Mouse (Mus musculus): ENCODE measurements around the gene Slc24a3. TPM values are rescaled to one million over a fixed set of nuclear protein-coding genes. Genes with fewer than 3 reads are reported as not detected.

Gene Slc24a3
- total and polyA plus RNA-seq, 3 experiments, result not detected

GRCm38 (mm10) chr2:145610796-145611705 lies 443.5 kb downstream of the Slc24a3 start:
- Histone ChIP-seq H3K79me2 (ENCODE audit: control insufficient read depth, insufficient read depth, low read length, poor library complexity) (no peaks in the 10 kb centered on the region), H3K9ac (ENCODE audit: control insufficient read depth, low read depth, low read length, poor library complexity, severe bottlenecking) (no peak overlapping the region), H3K27me3 (ENCODE audit: control insufficient read depth in 1 of 2, insufficient read depth in 2 of 2, low read length in 2 of 2) (no peaks in the 10 kb centered on the region), H3K9me3 (replicated peaks; ENCODE audit: insufficient read depth, low read length) (no peaks in the 10 kb centered on the region), H3K4me1 (ENCODE audit: control insufficient read depth in 1 of 2, insufficient read depth in 2 of 2, low read length in 2 of 2) (no peaks in the 10 kb centered on the region), H3K27ac (ENCODE audit: control insufficient read depth, low read depth, low read length) (no peak overlapping the region), H3K4me3 (ENCODE audit: control insufficient read depth in 1 of 2, insufficient read depth in 1 of 2, low read depth in 2 of 2, low read length in 2 of 2) (no peak overlapping the region), H3K36me3 (ENCODE audit: control insufficient read depth in 1 of 2, insufficient read depth in 2 of 2, low read length in 2 of 2) (no peaks in the 10 kb centered on the region)
- TF ChIP-seq UBTF (IDR thresholded peaks at IDR 0.05; ENCODE audit: borderline replicate concordance, insufficient read depth, low read depth, low read length) (no peak), MAFK (IDR thresholded peaks at IDR 0.05; ENCODE audit: borderline replicate concordance, low read depth, low read length) (no peak), CTCF (IDR thresholded peaks at IDR 0.05 in 2 of 3, conservative IDR thresholded peaks at IDR 0.05 in 1 of 3; ENCODE audit: control insufficient read depth in 1 of 3, insufficient read depth in 1 of 3, low read depth in 2 of 3, low read length in 3 of 3, poor library complexity in 1 of 3, severe bottlenecking in 1 of 3) (peak; percentile 30 to 48 (median 41); a peak in 5 of 6 replicates)
- DNase-seq (ENCODE audit: low read depth, low spot score), result peak; percentile 3

- no peak overlapping the region for H3K4me3 ChIP-seq (ENCODE audit: control insufficient read depth in 1 of 2, insufficient read depth in 1 of 2, low read depth in 2 of 2, low read length in 2 of 2)
- TF ChIP-seq TBP (IDR thresholded peaks at IDR 0.05; ENCODE audit: low read depth, low read length) (no peak), RAD21 (IDR thresholded peaks at IDR 0.05; ENCODE audit: low read depth, low read length) (no peak), MAX (IDR thresholded peaks at IDR 0.05; ENCODE audit: low read length) (no peak)
- H3K9ac ChIP-seq (ENCODE audit: control insufficient read depth, low read depth, low read length, poor library complexity, severe bottlenecking), result no peak overlapping the region
- H3K4me1 ChIP-seq (ENCODE audit: control insufficient read depth in 1 of 2, insufficient read depth in 2 of 2, low read length in 2 of 2), result no peaks in the 10 kb centered on the region
- DNase-seq (ENCODE audit: low read depth, low spot score), result peak; percentile 3
- no peaks in the 10 kb centered on the region for H3K36me3 ChIP-seq (ENCODE audit: control insufficient read depth in 1 of 2, insufficient read depth in 2 of 2, low read length in 2 of 2)
- no peaks in the 10 kb centered on the region for H3K27me3 ChIP-seq (ENCODE audit: control insufficient read depth in 1 of 2, insufficient read depth in 2 of 2, low read length in 2 of 2)
- no peaks in the 10 kb centered on the region for H3K79me2 ChIP-seq (ENCODE audit: control insufficient read depth, insufficient read depth, low read length, poor library complexity)
- H3K27ac ChIP-seq (ENCODE audit: control insufficient read depth, low read depth, low read length), result no peak overlapping the region
- no peaks in the 10 kb centered on the region for H3K9me3 ChIP-seq (replicated peaks; ENCODE audit: insufficient read depth, low read length)
Measured at GRCm38 (mm10) chr2:145612937-145613336, 445.4 kb downstream of the Slc24a3 start.

- Histone ChIP-seq H3K9me3 (replicated peaks; ENCODE audit: insufficient read depth, low read length) (no peaks in the 10 kb centered on the region), H3K4me1 (ENCODE audit: control insufficient read depth in 1 of 2, insufficient read depth in 2 of 2, low read length in 2 of 2) (no peaks in the 10 kb centered on the region), H3K36me3 (ENCODE audit: control insufficient read depth in 1 of 2, insufficient read depth in 2 of 2, low read length in 2 of 2) (no peaks in the 10 kb centered on the region), H3K9ac (ENCODE audit: control insufficient read depth, low read depth, low read length, poor library complexity, severe bottlenecking) (no peak overlapping the region), H3K4me3 (ENCODE audit: control insufficient read depth in 1 of 2, insufficient read depth in 1 of 2, low read depth in 2 of 2, low read length in 2 of 2) (no peak overlapping the region), H3K79me2 (ENCODE audit: control insufficient read depth, insufficient read depth, low read length, poor library complexity) (no peaks in the 10 kb centered on the region), H3K27me3 (ENCODE audit: control insufficient read depth in 1 of 2, insufficient read depth in 2 of 2, low read length in 2 of 2) (no peaks in the 10 kb centered on the region), H3K27ac (ENCODE audit: control insufficient read depth, low read depth, low read length) (no peak overlapping the region)
- no peak for DNase-seq (ENCODE audit: low read depth, low spot score)
- TF ChIP-seq JUND (IDR thresholded peaks at IDR 0.05; ENCODE audit: low read depth, low read length) (no peak), SIN3A (IDR thresholded peaks at IDR 0.05; ENCODE audit: low read length) (no peak)
Measured at GRCm38 (mm10) chr2:145613705-145614104, 446.2 kb downstream of the Slc24a3 start.
